ENCODE assay signal across 13 mouse cellular contexts in the genomic region with DNA sequence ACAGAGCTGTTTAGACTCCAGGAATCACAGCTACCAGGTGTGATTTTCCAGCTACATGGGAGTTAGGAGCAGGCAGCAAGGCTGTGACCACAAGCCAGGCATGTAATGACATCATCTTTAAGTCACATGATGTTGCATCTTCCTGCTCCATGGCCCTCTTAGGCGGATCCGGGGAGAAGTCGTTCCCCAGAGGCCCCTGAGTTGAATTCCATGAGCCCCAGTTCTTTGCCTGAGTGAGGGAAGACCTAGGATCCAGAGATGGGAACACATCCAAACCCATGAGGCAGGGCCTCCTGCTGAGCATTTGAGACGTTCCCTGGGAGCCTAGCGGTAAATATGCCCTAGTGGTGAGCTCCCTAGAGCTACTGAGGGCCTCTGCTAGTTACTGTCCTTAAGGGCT.
DNase-seq lines count a peak whose midpoint lies in the region; ATAC-seq lines count a peak whose summit lies in the region.
"Had no signal": no experiment of that assay in that cellular context is flagged by ENCODE, and none has a peak within 500 bp of the region (broad histone marks: within the 10 kb centered on the region; RNA-seq: fewer than 3 reads in every experiment).

No protein-coding gene starts in this region.

- peak overlapping the region; percentile 19; the same call in 1 of the 2 replicates for H3K27ac ChIP-seq in hindbrain, embryonic 13.5 days
- H3K27ac ChIP-seq in hindbrain, embryonic 16.5 days (ENCODE audit: low read depth, low read length) = no peak overlapping the region
- peak overlapping the region; percentile 84 for H3K27ac ChIP-seq in intestine, embryonic 14.5 days (ENCODE audit: low read depth)

- peaks cover 28% of the 10 kb centered on the region for H3K4me1 ChIP-seq in hindbrain, embryonic 13.5 days (replicated peaks)
- peaks cover 10% of the 10 kb centered on the region for H3K4me1 ChIP-seq in hindbrain, embryonic 16.5 days (ENCODE audit: control insufficient read depth, insufficient read depth, low read depth, low read length)
- peaks cover 7% of the 10 kb centered on the region for H3K4me1 ChIP-seq in intestine, embryonic 14.5 days (replicated peaks; ENCODE audit: control insufficient read depth, insufficient read depth, low read length)

- H3K27me3 ChIP-seq in hindbrain, embryonic 13.5 days = no peaks in the 10 kb centered on the region
- no peaks in the 10 kb centered on the region for H3K27me3 ChIP-seq in hindbrain, embryonic 16.5 days (replicated peaks; ENCODE audit: control insufficient read depth, insufficient read depth, low read length)
- no peaks in the 10 kb centered on the region for H3K27me3 ChIP-seq in intestine, embryonic 14.5 days (replicated peaks; ENCODE audit: control insufficient read depth, insufficient read depth, low read length)

- DNase-seq in retina, postnatal 1 day = peak; percentile 53
- no peak for DNase-seq in retina, embryonic 14.5 days (ENCODE audit: low spot score)
- DNase-seq in intestine, embryonic 14.5 days (ENCODE audit: low spot score) = no peak
- DNase-seq in left cerebral cortex, adult 9 months (ENCODE audit: low spot score in 2 of 2) = no peak
- no peak for DNase-seq in thymus, postnatal 0 days (ENCODE audit: low spot score)
- no peak for DNase-seq in right cerebral cortex, postnatal 10 days (ENCODE audit: low spot score in 2 of 2)
- DNase-seq: adrenal gland, adult 8-10 months; cerebellum, adult 2 months; layer of hippocampus, postnatal 36 days; right cerebral cortex, postnatal 25 days had no signal

- no peak; the same call in 1 of the 2 replicates for ATAC-seq in hindbrain, embryonic 13.5 days (ENCODE audit: low FRiP score)
- ATAC-seq in hindbrain, embryonic 16.5 days = no peak
- no peak for ATAC-seq in intestine, embryonic 14.5 days (replicated peaks; ENCODE audit: low FRiP score, low TSS enrichment, low read depth)

- H3K9ac ChIP-seq in hindbrain, embryonic 13.5 days = no peak overlapping the region
- no peak overlapping the region for H3K9ac ChIP-seq in hindbrain, embryonic 16.5 days (ENCODE audit: low read depth, low read length)
- no peak overlapping the region for H3K9ac ChIP-seq in intestine, embryonic 14.5 days (ENCODE audit: low read length)

- H3K4me3 ChIP-seq in hindbrain, embryonic 13.5 days = no peak overlapping the region
- H3K4me3 ChIP-seq in hindbrain, embryonic 16.5 days (ENCODE audit: low read length) = no peak overlapping the region
- no peak overlapping the region for H3K4me3 ChIP-seq in intestine, embryonic 14.5 days (ENCODE audit: low read depth, low read length)
- H3K4me3 ChIP-seq: erythroblast, embryonic 14.5 days had no signal

- H3K9me3 ChIP-seq in hindbrain, embryonic 13.5 days = no peaks in the 10 kb centered on the region
- H3K9me3 ChIP-seq in hindbrain, embryonic 16.5 days (ENCODE audit: control insufficient read depth, low read length) = no peaks in the 10 kb centered on the region
- no peaks in the 10 kb centered on the region for H3K9me3 ChIP-seq in intestine, embryonic 14.5 days (ENCODE audit: control insufficient read depth, low read length)

- H3K36me3 ChIP-seq in hindbrain, embryonic 13.5 days = no peaks in the 10 kb centered on the region
- H3K36me3 ChIP-seq in hindbrain, embryonic 16.5 days (ENCODE audit: control insufficient read depth, insufficient read depth, low read length) = no peaks in the 10 kb centered on the region
- H3K36me3 ChIP-seq in intestine, embryonic 14.5 days (ENCODE audit: control insufficient read depth, insufficient read depth, low read length) = peaks cover 51% of the 10 kb centered on the region

- no peak overlapping the region for H3K4me2 ChIP-seq in hindbrain, embryonic 13.5 days
- H3K4me2 ChIP-seq in hindbrain, embryonic 16.5 days (ENCODE audit: low read length) = no peak overlapping the region
- H3K4me2 ChIP-seq in intestine, embryonic 14.5 days (ENCODE audit: low read length) = no peak overlapping the region

- 72% methylated on average over 5 of the region's 5 CpGs for WGBS in hindbrain, embryonic 13.5 days
- 48% methylated on average over 5 of the region's 5 CpGs for WGBS in hindbrain, embryonic 16.5 days
- 43% methylated on average over 5 of the region's 5 CpGs for WGBS in intestine, embryonic 14.5 days
